Mouse (Mus musculus): ENCODE data around the gene Apba3. TPM values are rescaled to one million over a fixed set of nuclear protein-coding genes. Genes with fewer than 3 reads are reported as not detected.

Apba3 gene
- polyA plus RNA-seq, 1 experiment from 2014 or later, result 36.9 TPM

GRCm38 (mm10) chr10:81284189-81284588 lies 17.4 kb downstream of the Apba3 start:
- 53% methylated on average over 6 of the region's 6 CpGs for WGBS
- H3K4me3 ChIP-seq, result no peak overlapping the region
- ATAC-seq (ENCODE audit: low FRiP score), result no peak
- H3K9me3 ChIP-seq (replicated peaks), result no peaks in the 10 kb centered on the region
- peaks cover 59% of the 10 kb centered on the region for H3K27me3 ChIP-seq
- H3K36me3 ChIP-seq, result no peaks in the 10 kb centered on the region
- H3K4me1 ChIP-seq, result peaks cover 11% of the 10 kb centered on the region; the same call in 1 of the 2 replicates
- H3K4me2 ChIP-seq (replicated peaks), result no peak overlapping the region
- no peak overlapping the region for H3K27ac ChIP-seq
- H3K9ac ChIP-seq, result no peak overlapping the region

DNA sequence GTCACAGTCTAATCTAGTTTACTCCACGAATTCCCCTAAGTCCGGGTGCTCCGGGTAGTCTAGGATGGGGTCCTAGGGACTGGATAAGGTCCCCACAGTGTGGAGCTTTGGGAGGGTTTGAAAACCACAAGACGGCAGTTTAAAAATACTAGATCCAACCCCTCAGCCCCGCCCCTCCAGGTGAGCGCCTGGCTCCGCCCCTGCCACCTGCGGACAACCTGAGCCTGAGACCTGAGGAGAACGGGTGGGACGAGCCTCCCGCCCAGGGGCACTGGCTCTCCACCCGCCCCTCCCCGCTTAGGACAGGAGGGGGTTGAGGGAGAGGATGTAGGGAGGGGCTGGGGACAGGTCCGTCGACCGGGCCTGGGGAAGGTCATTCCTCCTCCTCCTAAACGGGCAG lies 18.0 kb downstream of the Apba3 start:
- Histone ChIP-seq H3K4me1 (peaks cover 11% of the 10 kb centered on the region), H3K36me3 (no peaks in the 10 kb centered on the region), H3K4me2 (replicated peaks) (peak overlapping the region; percentile 81; the same call in 1 of the 2 replicates), H3K4me3 (no peak overlapping the region), H3K27me3 (peaks cover 58% of the 10 kb centered on the region), H3K9me3 (replicated peaks) (no peaks in the 10 kb centered on the region), H3K9ac (no peak overlapping the region), H3K27ac (no peak overlapping the region)
- 14% methylated on average over 17 of the region's 17 CpGs for WGBS
- ATAC-seq (ENCODE audit: low FRiP score), result no peak

- Histone ChIP-seq H3K4me1 (peaks cover 14% of the 10 kb centered on the region), H3K36me3 (no peaks in the 10 kb centered on the region), H3K4me3 (peak overlapping the region; percentile 50), H3K4me2 (replicated peaks) (peak overlapping the region; percentile 81), H3K27me3 (peaks cover 66% of the 10 kb centered on the region), H3K27ac (no peak overlapping the region), H3K9me3 (replicated peaks) (no peaks in the 10 kb centered on the region), H3K9ac (peak overlapping the region; percentile 65)
- 3% methylated on average over 54 of the region's 54 CpGs for WGBS
- ATAC-seq (ENCODE audit: low FRiP score), result peak; percentile 62
Observed at GRCm38 (mm10) chr10:81285694-81286450, 19.1 kb downstream of the Apba3 start.

DNA sequence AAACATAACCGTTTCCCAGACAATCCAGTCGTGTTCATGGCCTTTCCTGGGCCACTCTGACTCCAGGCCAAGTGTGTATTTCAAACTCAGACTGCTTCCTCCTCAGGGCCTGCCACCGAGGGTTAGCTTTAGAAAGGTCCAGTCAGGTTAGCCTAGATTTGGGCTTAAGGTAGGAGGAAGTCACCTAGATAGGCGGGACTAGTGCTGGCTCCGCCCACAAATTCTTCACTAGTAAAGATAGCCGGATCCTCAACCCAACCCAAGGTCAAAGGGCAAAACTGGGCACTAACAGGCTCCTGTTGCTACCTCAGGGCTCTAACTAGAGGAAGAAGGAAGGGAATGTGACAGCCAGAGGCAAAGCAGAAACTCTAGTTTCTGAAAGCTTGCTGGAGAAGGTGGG lies 19.8 kb downstream of the Apba3 start:
- no peaks in the 10 kb centered on the region for H3K36me3 ChIP-seq
- peaks cover 18% of the 10 kb centered on the region for H3K4me1 ChIP-seq
- 52% methylated on average over 6 of the region's 6 CpGs for WGBS
- no peaks in the 10 kb centered on the region for H3K9me3 ChIP-seq (replicated peaks)
- H3K4me3 ChIP-seq, result no peak overlapping the region
- peaks cover 66% of the 10 kb centered on the region for H3K27me3 ChIP-seq
- no peak overlapping the region for H3K27ac ChIP-seq
- H3K4me2 ChIP-seq (replicated peaks), result no peak overlapping the region
- no peak overlapping the region for H3K9ac ChIP-seq
- ATAC-seq (ENCODE audit: low FRiP score), result no peak

- H3K9ac ChIP-seq, result no peak overlapping the region
- 65% methylated on average over 8 of the region's 8 CpGs for WGBS
- H3K36me3 ChIP-seq, result no peaks in the 10 kb centered on the region
- no peak overlapping the region for H3K27ac ChIP-seq
- H3K9me3 ChIP-seq (replicated peaks), result no peaks in the 10 kb centered on the region
- peaks cover 62% of the 10 kb centered on the region for H3K27me3 ChIP-seq
- peaks cover 18% of the 10 kb centered on the region for H3K4me1 ChIP-seq
- no peak overlapping the region for H3K4me2 ChIP-seq (replicated peaks)
- ATAC-seq (ENCODE audit: low FRiP score), result no peak
- H3K4me3 ChIP-seq, result no peak overlapping the region
Observed at GRCm38 (mm10) chr10:81287513-81288157, 20.9 kb downstream of the Apba3 start.

DNA sequence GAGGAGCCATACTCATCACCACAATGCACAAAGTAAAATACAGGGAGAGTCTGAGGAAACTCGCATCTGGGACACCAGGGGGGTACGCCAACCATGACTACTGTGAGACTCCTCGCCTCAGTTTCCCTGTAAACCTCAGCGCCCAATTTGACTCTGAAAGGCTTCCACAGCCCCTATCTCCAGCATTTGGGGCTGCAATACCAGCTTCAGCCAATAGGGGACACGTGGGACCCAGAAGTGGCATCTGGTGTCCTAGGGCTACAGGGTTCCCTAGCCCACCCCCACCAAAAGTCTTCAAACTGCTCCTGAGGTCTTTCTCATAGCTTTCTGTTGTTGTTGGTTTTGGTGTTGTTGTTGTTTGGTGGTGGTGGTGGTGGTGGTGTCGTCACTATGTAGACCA lies 21.8 kb downstream of the Apba3 start:
- no peak overlapping the region for H3K4me3 ChIP-seq
- H3K27me3 ChIP-seq, result peaks cover 53% of the 10 kb centered on the region
- peaks cover 19% of the 10 kb centered on the region for H3K4me1 ChIP-seq
- H3K9me3 ChIP-seq (replicated peaks), result no peaks in the 10 kb centered on the region
- no peak overlapping the region for H3K4me2 ChIP-seq (replicated peaks)
- ATAC-seq (ENCODE audit: low FRiP score), result no peak
- WGBS, result 43% methylated on average over 6 of the region's 6 CpGs
- no peaks in the 10 kb centered on the region for H3K36me3 ChIP-seq
- no peak overlapping the region for H3K27ac ChIP-seq
- H3K9ac ChIP-seq, result no peak overlapping the region

GRCm38 (mm10) chr10:81289278-81289677 lies 22.5 kb downstream of the Apba3 start:
- Histone ChIP-seq H3K9me3 (replicated peaks) (no peaks in the 10 kb centered on the region), H3K9ac (no peak overlapping the region), H3K4me1 (peaks cover 26% of the 10 kb centered on the region), H3K4me2 (replicated peaks) (peak overlapping the region; percentile 24; the same call in 1 of the 2 replicates), H3K27ac (no peak overlapping the region), H3K36me3 (no peaks in the 10 kb centered on the region), H3K27me3 (peaks cover 47% of the 10 kb centered on the region), H3K4me3 (no peak overlapping the region)
- ATAC-seq (ENCODE audit: low FRiP score), result no peak
- WGBS, result 4% methylated on average over 7 of the region's 7 CpGs

DNA sequence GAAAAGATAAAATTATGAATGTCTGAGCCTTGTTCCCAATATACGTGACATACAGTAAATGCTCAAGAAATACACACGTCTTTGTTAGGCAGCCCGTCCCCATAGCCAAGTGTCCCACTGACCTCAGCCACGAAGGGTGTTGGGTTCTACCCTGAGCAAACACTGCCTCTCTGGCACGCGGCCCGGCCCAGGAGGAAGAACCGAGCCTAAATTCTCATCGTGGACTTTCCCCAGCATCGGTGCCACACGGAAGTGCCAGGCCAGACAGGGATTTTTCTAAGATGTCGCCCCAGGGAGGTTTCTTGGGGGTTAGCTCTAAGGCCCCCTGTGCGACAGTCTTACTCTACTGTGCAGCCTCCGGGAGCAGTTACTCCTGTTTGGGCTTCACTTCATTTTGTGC lies 23.1 kb downstream of the Apba3 start:
- Histone ChIP-seq H3K27me3 (peaks cover 41% of the 10 kb centered on the region), H3K9me3 (replicated peaks) (no peaks in the 10 kb centered on the region), H3K36me3 (no peaks in the 10 kb centered on the region), H3K4me3 (no peak overlapping the region), H3K4me1 (peaks cover 27% of the 10 kb centered on the region), H3K4me2 (replicated peaks) (0 out of 2 replicates have a peak overlapping the region, but pooled peaks have one; percentile 24), H3K27ac (no peak overlapping the region), H3K9ac (no peak overlapping the region)
- 64% methylated on average over 14 of the region's 14 CpGs for WGBS
- ATAC-seq (ENCODE audit: low FRiP score), result no peak

- H3K9me3 ChIP-seq (replicated peaks), result no peaks in the 10 kb centered on the region
- peaks cover 33% of the 10 kb centered on the region for H3K27me3 ChIP-seq
- H3K4me3 ChIP-seq, result peak overlapping the region; percentile 2; the same call in 1 of the 2 replicates
- 17% methylated on average over 24 of the region's 24 CpGs for WGBS
- peak overlapping the region; percentile 9 for H3K4me2 ChIP-seq (replicated peaks)
- H3K27ac ChIP-seq, result no peak overlapping the region
- H3K4me1 ChIP-seq, result peaks cover 33% of the 10 kb centered on the region
- ATAC-seq (ENCODE audit: low FRiP score), result no peak
- no peak overlapping the region for H3K9ac ChIP-seq
- peaks cover 5% of the 10 kb centered on the region; the same call in 1 of the 2 replicates for H3K36me3 ChIP-seq
Observed at GRCm38 (mm10) chr10:81290698-81291460, 24.1 kb downstream of the Apba3 start.

DNA sequence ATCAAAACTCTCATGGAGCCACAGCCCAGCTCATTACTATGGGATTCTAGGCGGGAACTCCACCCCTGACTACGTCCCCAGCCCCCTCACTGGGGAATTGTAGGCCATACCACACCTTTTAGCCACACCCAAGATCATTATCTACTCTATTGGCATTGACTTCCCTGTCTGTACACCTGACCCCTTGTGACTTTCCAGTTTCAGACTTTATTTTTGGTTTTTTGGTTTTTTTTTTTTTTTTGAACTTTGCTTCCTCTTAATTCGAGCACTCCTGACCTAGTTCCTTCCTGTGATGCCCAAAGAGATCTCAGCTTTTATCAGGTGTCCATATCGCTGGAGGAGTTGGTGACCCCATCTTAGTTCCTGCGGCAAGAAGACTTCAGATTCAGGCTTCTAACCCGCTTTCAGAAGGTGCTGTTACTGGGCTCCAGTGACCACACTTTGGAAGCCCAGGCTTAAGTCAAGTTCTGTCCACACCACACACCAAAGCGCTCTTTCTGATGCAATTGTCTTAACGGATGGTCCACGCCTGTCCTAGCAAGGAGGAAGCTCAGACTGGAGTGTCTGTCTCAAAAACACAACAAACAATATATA lies 24.8 kb downstream of the Apba3 start, which contains the start of gene Tjp3:
TSS of gene Tjp3 (minus strand) at position 71 of the 594 bp plus-strand sequence.
- no peaks in the 10 kb centered on the region for H3K9me3 ChIP-seq (replicated peaks)
- WGBS, result 76% methylated on average over 9 of the region's 9 CpGs
- H3K4me2 ChIP-seq (replicated peaks), result peak within 1 kb of the TSS; percentile 99
- H3K9ac ChIP-seq, result no peak within 1 kb of the TSS
- peak within 1 kb of the TSS; percentile 81 for H3K4me3 ChIP-seq
- no peak for ATAC-seq (ENCODE audit: low FRiP score)
- H3K27me3 ChIP-seq, result peaks cover 33% of the 10 kb centered on the region
- peaks cover 31% of the 10 kb centered on the region for H3K4me1 ChIP-seq
- H3K27ac ChIP-seq, result no peak within 1 kb of the TSS
- H3K36me3 ChIP-seq, result peaks cover 5% of the 10 kb centered on the region; the same call in 1 of the 2 replicates

DNA sequence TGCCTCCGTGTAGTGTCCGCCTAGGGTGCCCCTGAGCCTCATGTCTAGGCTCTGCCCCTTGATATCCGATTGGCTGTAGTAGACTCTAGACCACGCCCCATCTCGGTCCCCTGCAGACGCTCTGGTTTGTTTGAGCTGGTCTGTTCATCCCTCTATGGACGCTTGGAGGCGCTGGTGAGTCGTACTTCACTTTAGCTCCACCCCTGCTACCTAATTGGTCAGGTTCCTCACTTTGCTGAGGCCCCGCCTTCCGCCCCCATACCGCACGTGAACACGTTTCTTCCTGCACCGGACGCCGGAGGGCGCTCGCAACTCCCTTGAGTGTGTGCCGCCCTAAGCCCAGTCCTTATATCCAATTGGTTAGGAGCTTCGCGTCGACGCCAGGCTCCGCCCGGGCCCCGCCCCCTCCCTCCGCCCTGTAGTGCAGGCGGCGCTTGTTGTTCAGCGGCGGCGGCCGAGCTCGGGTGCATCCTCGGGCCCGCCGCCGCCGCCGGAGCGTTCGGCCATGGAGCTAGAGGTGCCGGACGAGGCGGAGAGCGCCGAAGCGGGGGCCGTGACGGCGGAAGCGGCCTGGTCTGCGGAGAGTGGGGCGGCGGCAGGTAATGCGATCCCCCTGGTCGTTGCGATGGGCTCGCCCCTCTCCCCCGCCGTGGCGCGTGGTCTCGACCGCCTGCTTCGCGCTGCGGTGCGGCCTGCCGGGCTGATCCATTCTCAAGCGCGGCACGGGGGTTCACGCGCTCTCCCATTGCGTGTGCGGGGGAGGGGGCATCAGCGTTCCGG lies 26.0 kb downstream of the Apba3 start, which contains the start of gene Pip5k1c:
TSS of gene Pip5k1c (plus strand) at position 410 of the 780 bp plus-strand sequence.
- H3K9me3 ChIP-seq (replicated peaks), result no peaks in the 10 kb centered on the region
- peaks cover 32% of the 10 kb centered on the region for H3K27me3 ChIP-seq
- H3K4me3 ChIP-seq, result peak within 1 kb of the TSS; percentile 81
- peak within 1 kb of the TSS; percentile 99 for H3K4me2 ChIP-seq (replicated peaks)
- H3K9ac ChIP-seq, result peak within 1 kb of the TSS; percentile 86
- ATAC-seq (ENCODE audit: low FRiP score), result peak; percentile 95
- under 1% methylated on average over 69 of the region's 80 CpGs for WGBS
- peaks cover 5% of the 10 kb centered on the region; the same call in 1 of the 2 replicates for H3K36me3 ChIP-seq
- peaks cover 37% of the 10 kb centered on the region for H3K4me1 ChIP-seq
- peak within 1 kb of the TSS; percentile 92 for H3K27ac ChIP-seq

All from hindbrain, embryonic 12.5 days (tissue).